Mouse (Mus musculus): ENCODE data around the gene Got2. TPM values are rescaled to one million over a fixed set of nuclear protein-coding genes. Genes with fewer than 3 reads are reported as not detected.
A peak's percentile ranks its signal among the peaks of the same experiment; 100 is the strongest.

The Got2 gene
- polyA plus RNA-seq, 1 experiment from 2014 or later, result 185 TPM

DNA sequence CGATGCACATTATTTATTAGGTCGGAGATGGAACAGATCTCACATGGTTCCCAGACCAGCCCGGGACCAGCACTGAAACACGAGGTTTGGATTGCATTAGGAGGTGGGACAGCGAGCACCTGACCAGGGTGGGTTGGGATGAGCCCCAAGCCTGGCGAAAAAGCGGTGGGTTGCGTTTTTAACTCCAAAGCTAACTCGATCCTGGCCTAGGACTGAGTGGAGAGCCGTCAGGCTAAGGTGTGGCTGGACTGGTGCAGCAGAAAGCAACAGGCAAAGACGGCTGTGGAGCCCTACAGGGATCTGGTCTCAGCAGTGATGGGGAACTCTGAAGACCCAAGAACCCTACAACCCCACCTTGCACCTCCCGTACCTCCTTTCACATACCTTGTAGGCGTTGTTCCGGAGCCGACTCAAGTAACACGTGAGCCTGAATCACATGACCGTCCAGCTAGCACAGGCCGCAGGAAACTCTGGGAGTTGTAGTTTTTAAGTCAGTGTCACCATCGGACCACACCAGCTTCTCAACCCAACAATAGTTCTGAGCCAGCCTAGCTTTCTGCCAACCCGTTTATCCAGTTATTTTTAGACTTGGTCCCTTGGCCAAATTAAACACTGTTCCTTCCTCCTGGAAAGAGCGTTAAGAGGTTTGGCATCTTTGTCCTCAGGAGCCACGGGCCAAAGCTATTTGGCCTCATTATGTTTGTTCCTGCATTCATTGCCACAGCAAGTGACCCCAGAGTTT lies 35.1 kb downstream of the Got2 start, which contains the start of gene Slc38a7:
Gene Slc38a7 (minus strand): TSS at position 438 of the 742 bp plus-strand sequence.
- no peaks in the 10 kb centered on the region for H3K27me3 ChIP-seq (ENCODE audit: low read depth, poor library complexity, severe bottlenecking)
- peaks cover 14% of the 10 kb centered on the region for H3K4me1 ChIP-seq
- peak; percentile 80 for DNase-seq (ENCODE audit: low spot score)
- peak within 1 kb of the TSS; percentile 77 for H3K4me3 ChIP-seq
- 18% methylated on average over 22 of the region's 22 CpGs for WGBS
- H3K27ac ChIP-seq, result peak within 1 kb of the TSS; percentile 73
- peaks cover 5% of the 10 kb centered on the region for H3K36me3 ChIP-seq
- no peaks in the 10 kb centered on the region for H3K9me3 ChIP-seq (replicated peaks)

DNA sequence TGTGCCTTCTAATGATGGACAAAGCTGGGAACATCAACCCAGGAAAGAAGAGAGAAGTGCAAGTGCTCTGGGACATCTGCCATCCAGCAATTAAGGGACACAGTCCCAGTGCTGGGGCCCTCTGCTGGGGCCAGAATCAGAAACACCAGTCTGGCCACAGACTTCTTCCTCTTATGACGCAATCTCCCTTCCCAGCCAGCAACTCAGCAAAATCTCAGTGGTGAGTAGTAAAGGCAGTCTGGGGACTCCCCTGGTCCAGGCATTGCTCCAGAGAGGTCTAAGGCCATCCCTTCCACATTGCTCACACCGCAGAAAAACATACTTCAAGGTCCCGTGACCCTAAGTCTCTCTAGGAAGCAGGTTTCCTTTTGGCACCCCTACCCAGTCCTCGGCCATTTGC lies 36.1 kb downstream of the Got2 start:
- 78% methylated on average over 4 of the region's 4 CpGs for WGBS
- H3K36me3 ChIP-seq, result peaks cover 11% of the 10 kb centered on the region
- H3K4me1 ChIP-seq, result peaks cover 14% of the 10 kb centered on the region
- no peak for DNase-seq (ENCODE audit: low spot score)
- no peaks in the 10 kb centered on the region for H3K9me3 ChIP-seq (replicated peaks)
- H3K4me3 ChIP-seq, result peak overlapping the region; percentile 77
- H3K27me3 ChIP-seq (ENCODE audit: low read depth, poor library complexity, severe bottlenecking), result no peaks in the 10 kb centered on the region
- H3K27ac ChIP-seq, result no peak overlapping the region

DNA sequence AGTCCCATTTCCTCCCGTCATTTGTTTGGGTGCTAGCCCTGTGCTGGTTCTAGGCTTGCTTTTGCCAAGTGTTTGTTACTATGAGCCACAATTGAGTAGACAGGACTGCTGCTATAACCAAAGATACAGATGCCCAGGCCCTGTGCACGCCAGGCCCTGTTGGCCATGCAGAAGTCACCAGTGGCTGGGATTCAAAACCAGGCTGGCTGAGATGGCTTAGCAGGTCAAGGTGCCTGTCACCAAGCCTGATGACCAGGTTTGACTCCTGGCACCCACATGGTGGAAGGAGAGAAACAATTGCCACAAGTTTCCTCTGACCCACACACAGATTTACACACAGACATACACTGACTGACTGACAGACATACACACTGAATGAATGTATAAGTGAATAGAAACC lies 38.0 kb downstream of the Got2 start:
- 89% methylated on average over 2 of the region's 2 CpGs for WGBS
- Histone ChIP-seq H3K27me3 (ENCODE audit: low read depth, poor library complexity, severe bottlenecking) (no peaks in the 10 kb centered on the region), H3K27ac (no peak overlapping the region), H3K9me3 (replicated peaks) (no peaks in the 10 kb centered on the region), H3K4me3 (no peak overlapping the region), H3K36me3 (peaks cover 25% of the 10 kb centered on the region), H3K4me1 (peaks cover 14% of the 10 kb centered on the region)
- no peak for DNase-seq (ENCODE audit: low spot score)

DNA sequence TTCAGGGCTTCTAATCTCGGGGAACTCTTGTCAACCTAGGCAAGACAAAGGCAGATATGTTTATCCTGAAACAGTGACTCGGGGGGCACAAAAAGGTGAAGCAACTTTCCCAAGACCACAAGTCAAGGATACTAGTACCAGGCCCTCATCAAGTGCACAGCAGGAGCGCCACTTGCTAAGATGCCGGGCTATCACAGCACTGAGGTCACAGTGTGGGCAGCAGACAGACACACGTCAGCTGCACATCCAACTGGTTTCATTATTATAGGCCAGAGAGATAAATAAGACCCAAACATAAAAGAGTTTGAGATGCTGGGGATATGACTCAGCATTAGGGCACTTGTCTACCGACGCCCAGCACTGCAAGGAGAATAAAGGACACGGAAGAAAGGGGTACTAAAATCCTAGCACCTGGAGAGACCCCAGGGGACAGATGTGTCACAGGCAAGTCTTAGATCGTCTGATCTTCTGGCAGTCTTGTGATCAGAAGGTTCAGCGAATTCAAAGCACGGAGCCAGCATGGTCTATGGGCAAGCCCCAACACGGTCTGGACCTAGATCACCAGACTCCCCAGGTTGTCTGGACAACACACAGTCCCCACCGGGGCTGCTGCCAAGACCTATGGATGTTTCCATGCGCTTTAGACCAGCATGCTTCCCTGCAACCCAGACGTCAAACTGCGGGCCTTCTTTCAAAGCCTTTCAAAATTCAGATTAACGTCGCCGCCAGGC lies 39.4 kb downstream of the Got2 start:
- Histone ChIP-seq H3K4me3 (no peak overlapping the region), H3K4me1 (peaks cover 14% of the 10 kb centered on the region), H3K27ac (no peak overlapping the region), H3K27me3 (ENCODE audit: low read depth, poor library complexity, severe bottlenecking) (no peaks in the 10 kb centered on the region), H3K36me3 (peaks cover 39% of the 10 kb centered on the region), H3K9me3 (replicated peaks) (no peaks in the 10 kb centered on the region)
- DNase-seq (ENCODE audit: low spot score), result no peak
- WGBS, result 89% methylated on average over 19 of the region's 19 CpGs

DNA sequence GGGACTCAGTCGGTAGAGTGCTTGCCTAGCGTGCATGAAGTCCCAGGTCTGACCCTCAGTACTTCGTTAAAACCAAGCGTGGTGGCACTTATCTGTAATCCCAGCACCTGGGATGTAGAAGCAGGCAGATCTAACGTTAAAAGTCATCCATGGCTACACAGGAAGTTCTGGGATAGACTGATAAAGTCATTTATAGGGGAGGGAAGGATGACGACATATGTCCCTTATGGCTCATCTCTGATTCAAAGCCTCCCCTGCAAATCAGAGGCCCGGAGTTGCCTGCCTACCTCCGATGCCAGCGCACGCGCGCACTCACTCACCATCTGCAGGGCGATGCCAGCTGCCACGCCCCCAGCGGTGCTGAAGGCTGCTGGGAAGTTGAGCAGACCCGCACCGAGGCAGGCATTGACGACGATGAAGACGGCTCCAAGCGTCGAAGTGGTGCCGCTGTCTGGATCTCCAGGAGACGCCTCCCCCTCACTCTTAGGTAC lies 40.2 kb downstream of the Got2 start:
- no peak overlapping the region for H3K4me3 ChIP-seq
- peaks cover 11% of the 10 kb centered on the region for H3K4me1 ChIP-seq
- DNase-seq (ENCODE audit: low spot score), result no peak
- 83% methylated on average over 24 of the region's 24 CpGs for WGBS
- H3K9me3 ChIP-seq (replicated peaks), result no peaks in the 10 kb centered on the region
- no peak overlapping the region for H3K27ac ChIP-seq
- H3K36me3 ChIP-seq, result peaks cover 47% of the 10 kb centered on the region
- H3K27me3 ChIP-seq (ENCODE audit: low read depth, poor library complexity, severe bottlenecking), result no peaks in the 10 kb centered on the region

DNA sequence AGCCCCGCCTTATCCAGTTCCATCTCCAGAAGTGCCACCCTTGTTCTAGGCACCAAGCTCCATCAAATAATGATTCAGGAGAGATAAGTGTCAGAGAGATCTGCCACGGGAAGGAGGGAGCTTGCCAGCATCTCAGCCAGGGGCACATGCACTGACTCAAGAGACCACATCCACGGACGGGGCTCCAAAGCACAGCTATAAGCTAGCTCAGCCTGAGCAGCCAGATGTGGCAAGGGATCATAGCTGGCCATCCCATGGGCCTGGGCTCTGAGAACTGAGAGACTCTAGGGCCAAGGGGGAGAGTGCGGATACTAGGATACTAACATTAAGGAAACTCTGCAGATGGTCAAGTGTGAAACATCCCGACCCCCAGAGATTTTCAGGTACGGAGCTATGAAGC lies 43.3 kb downstream of the Got2 start:
- H3K27me3 ChIP-seq (ENCODE audit: low read depth, poor library complexity, severe bottlenecking), result no peaks in the 10 kb centered on the region
- H3K36me3 ChIP-seq, result peaks cover 75% of the 10 kb centered on the region
- no peak overlapping the region for H3K27ac ChIP-seq
- DNase-seq (ENCODE audit: low spot score), result no peak
- H3K4me3 ChIP-seq, result no peak overlapping the region
- WGBS, result 89% methylated on average over 7 of the region's 7 CpGs
- H3K4me1 ChIP-seq, result no peaks in the 10 kb centered on the region
- no peaks in the 10 kb centered on the region for H3K9me3 ChIP-seq (replicated peaks)

DNA sequence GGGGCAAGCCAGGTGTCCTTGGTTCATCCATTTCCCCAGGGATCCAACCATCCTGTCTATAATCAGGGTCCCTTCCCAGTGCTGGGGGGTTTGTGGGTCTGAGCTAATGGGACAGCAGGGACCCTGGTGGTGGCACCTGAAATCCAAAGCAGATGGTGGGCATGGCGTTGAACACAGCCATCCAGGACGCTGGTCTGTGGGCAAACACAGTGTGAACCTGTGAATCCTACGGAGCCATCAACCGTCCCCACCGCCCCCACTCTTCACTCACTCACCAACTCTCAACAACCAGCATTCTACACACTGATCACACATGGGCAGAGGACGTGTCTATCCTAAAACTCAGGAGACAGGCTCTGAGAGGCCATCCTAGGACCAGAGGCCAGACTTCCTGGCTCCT lies 44.4 kb downstream of the Got2 start:
- 96% methylated on average over 6 of the region's 6 CpGs for WGBS
- H3K36me3 ChIP-seq, result peaks cover 79% of the 10 kb centered on the region
- H3K27ac ChIP-seq, result no peak overlapping the region
- DNase-seq (ENCODE audit: low spot score), result no peak
- no peaks in the 10 kb centered on the region for H3K9me3 ChIP-seq (replicated peaks)
- H3K27me3 ChIP-seq (ENCODE audit: low read depth, poor library complexity, severe bottlenecking), result no peaks in the 10 kb centered on the region
- no peak overlapping the region for H3K4me3 ChIP-seq
- no peaks in the 10 kb centered on the region for H3K4me1 ChIP-seq

DNA sequence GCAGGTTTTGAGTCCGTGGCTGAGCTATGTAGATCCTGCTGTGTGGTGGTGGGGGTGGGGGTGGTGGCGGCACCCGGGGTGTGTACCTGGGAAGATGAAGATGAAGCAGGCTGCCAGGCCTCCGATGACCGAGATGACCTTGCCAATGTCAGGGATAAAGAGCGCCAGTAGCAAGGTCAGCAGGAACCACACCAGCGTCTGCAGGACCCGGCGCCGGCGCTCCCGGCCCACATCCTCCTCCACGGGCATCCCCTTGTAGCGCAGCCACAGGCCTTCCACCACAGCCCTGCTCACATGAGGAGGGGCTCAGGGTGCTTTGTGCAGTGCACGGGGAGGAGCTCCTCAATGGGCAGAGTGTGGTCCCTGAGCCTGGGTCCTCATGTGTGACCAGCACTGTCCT lies 46.9 kb downstream of the Got2 start:
- H3K4me1 ChIP-seq, result no peaks in the 10 kb centered on the region
- H3K9me3 ChIP-seq (replicated peaks), result no peaks in the 10 kb centered on the region
- DNase-seq (ENCODE audit: low spot score), result no peak
- H3K27me3 ChIP-seq (ENCODE audit: low read depth, poor library complexity, severe bottlenecking), result no peaks in the 10 kb centered on the region
- 92% methylated on average over 15 of the region's 15 CpGs for WGBS
- H3K4me3 ChIP-seq, result no peak overlapping the region
- H3K27ac ChIP-seq, result no peak overlapping the region
- H3K36me3 ChIP-seq, result peaks cover 77% of the 10 kb centered on the region

DNA sequence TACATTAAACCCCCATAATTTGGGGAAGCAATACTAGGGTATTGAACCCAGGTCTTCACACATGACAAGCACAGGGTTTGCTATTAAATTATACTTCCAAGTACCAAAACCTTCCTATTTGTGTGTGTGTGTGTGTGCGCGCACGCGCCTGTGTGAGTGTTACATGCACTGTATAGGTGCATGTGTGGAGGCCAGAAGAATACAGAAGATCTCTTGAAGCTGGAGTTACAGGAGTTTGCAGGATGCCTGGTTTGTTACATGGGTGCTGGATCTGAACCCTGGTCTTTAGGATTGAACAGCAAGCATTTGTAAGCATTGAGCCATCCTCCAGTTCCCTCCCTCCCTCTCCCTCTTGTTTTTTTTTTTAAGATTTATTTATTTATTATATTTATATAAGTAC lies 49.1 kb downstream of the Got2 start:
- no peaks in the 10 kb centered on the region for H3K9me3 ChIP-seq (replicated peaks)
- WGBS, result 99% methylated on average over 4 of the region's 4 CpGs
- no peaks in the 10 kb centered on the region for H3K4me1 ChIP-seq
- no peak overlapping the region for H3K27ac ChIP-seq
- H3K36me3 ChIP-seq, result peaks cover 63% of the 10 kb centered on the region
- H3K4me3 ChIP-seq, result no peak overlapping the region
- no peak for DNase-seq (ENCODE audit: low spot score)
- no peaks in the 10 kb centered on the region for H3K27me3 ChIP-seq (ENCODE audit: low read depth, poor library complexity, severe bottlenecking)

DNA sequence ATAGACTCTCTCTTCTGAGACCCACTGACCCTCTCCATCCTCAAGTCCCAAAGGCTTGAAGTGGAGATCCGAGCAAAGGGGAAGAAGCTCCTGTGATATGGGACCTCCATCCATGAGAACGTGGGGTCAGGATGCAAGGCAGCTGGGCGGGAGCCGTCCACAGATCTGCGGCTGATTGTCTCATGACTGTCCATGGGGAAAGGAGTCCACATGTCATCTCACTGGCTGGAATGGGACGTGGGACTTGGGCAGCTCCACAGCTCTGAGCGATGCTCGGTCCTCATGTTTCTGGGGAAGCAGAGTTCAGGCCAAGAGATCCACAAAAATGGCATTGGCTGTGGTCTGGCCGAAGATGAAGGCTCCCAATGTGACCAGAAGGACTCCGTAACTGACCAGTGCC lies 51.1 kb downstream of the Got2 start:
- no peak for DNase-seq (ENCODE audit: low spot score)
- Histone ChIP-seq H3K4me3 (no peak overlapping the region), H3K27me3 (ENCODE audit: low read depth, poor library complexity, severe bottlenecking) (no peaks in the 10 kb centered on the region), H3K36me3 (peaks cover 44% of the 10 kb centered on the region), H3K9me3 (replicated peaks) (no peaks in the 10 kb centered on the region), H3K4me1 (peaks cover 13% of the 10 kb centered on the region), H3K27ac (no peak overlapping the region)
- WGBS, result 95% methylated on average over 10 of the region's 10 CpGs

DNA sequence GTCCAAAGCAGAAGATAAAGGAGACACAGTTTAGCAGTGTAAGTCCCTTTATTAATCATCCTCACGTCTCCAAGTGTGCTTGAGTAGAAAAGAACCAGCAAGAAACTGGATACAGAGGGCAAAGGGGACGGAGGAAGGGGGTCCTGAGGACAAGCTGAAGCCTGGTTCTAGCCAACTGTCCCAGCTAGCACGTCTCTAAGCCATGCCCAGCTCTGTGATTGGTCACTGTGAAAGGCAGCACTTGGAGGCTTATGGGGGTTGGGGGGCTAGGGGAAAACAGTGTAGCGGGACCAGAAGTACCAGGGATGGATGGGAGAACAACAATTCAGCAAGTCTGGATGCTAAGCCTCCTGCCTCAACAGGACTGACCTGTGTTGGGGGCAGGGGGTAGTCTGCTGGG lies 52.5 kb downstream of the Got2 start:
- H3K27me3 ChIP-seq (ENCODE audit: low read depth, poor library complexity, severe bottlenecking), result no peaks in the 10 kb centered on the region
- DNase-seq (ENCODE audit: low spot score), result no peak
- H3K4me3 ChIP-seq, result no peak overlapping the region
- H3K36me3 ChIP-seq, result peaks cover 31% of the 10 kb centered on the region
- H3K27ac ChIP-seq, result no peak overlapping the region
- peaks cover 13% of the 10 kb centered on the region for H3K4me1 ChIP-seq
- WGBS, result 77% methylated on average over 4 of the region's 4 CpGs
- no peaks in the 10 kb centered on the region for H3K9me3 ChIP-seq (replicated peaks)

DNA sequence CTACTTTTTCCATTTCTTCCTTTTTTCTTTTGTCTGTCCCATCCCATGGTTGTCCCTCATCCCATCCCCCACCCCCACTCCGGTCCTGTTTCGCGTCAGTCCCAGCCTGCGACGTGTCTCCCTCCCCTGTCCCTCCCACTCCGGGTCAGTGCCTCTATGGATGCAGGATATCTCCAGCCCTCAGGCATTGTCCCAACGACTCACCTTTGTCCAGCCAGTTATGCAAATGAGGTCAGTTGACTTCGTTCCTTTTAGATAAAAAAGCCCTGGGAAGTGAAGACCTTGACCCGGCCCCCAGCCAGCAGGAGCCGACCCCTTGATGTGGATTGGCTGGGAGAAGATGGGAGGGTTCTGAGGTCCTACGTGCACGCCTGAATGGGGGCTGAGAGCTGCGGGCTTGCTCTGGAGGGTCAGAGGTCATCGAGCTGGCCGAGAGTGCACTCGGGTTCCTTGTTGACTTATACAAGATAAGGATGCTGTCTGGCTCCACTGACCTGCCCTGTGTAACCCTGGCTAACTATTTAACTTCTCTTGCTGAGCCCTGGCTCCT lies 54.8 kb downstream of the Got2 start:
- DNase-seq (ENCODE audit: low spot score), result peak; percentile 63
- no peaks in the 10 kb centered on the region for H3K27me3 ChIP-seq (ENCODE audit: low read depth, poor library complexity, severe bottlenecking)
- H3K4me3 ChIP-seq, result peak overlapping the region; percentile 60
- H3K9me3 ChIP-seq (replicated peaks), result no peaks in the 10 kb centered on the region
- H3K27ac ChIP-seq, result peak overlapping the region; percentile 81
- H3K4me1 ChIP-seq, result peaks cover 13% of the 10 kb centered on the region
- H3K36me3 ChIP-seq, result peaks cover 19% of the 10 kb centered on the region
- 0% methylated on average over 16 of the region's 16 CpGs for WGBS

All from limb, embryonic 10.5 days (tissue).